Mouse (Mus musculus): ENCODE measurements around the gene Hist2h2ac.

GRCm38 (mm10) chr3:96178427-96178826 lies 42.3 kb downstream of the Hist2h2ac start:
- no peak for TF ChIP-seq CTCF (IDR thresholded peaks at IDR 0.05; ENCODE audit: low read depth, low read length)
- TF ChIP-seq POLR2A (IDR thresholded peaks at IDR 0.05; ENCODE audit: insufficient read depth, low read length): no peak

Data from ES-Bruce4 (cell line).